Mouse (Mus musculus) MEL (cell line): Measurements from ENCODE around the gene Zhx3. TPM values are rescaled to one million over a fixed set of nuclear protein-coding genes. Genes with fewer than 3 reads are reported as not detected.

Experiments
- DNase-seq: peaks from one replicate; pipeline ENCODE4 v3.0.0; 2011; ENCODE audit warnings: low read depth, low spot score
- H3K27ac ChIP-seq: 2 replicates; pipeline ENCODE4 v1.5.1; 2012; ENCODE audit warnings: low read depth, mild to moderate bottlenecking, control low read depth, low read length, moderate library complexity; ENCODE audit not compliant: control insufficient read depth
- H3K27me3 ChIP-seq, 2 experiments: fragments of 150-350 bp in 1 of 2; sonication (generic) in 1 of 2; 2 replicates each; pipeline ENCODE4 v1.6.1; 2012; ENCODE audit warnings: low read length in 2 of 2, mild to moderate bottlenecking in 2 of 2, improper control_type of control experiment in 1 of 2, moderate library complexity in 1 of 2; ENCODE audit not compliant: insufficient read depth in 2 of 2, control insufficient read depth in 1 of 2
- H3K36me3 ChIP-seq, 2 experiments: 2 replicates each; pipeline ENCODE4 v1.6.1; 2012 to 2014; ENCODE audit warnings: low read length in 2 of 2, improper control_type of control experiment in 1 of 2, inconsistent platforms in 1 of 2, mild to moderate bottlenecking in 1 of 2; ENCODE audit not compliant: insufficient read depth in 2 of 2, control insufficient read depth in 1 of 2
- H3K4me1 ChIP-seq, 2 experiments: fragments of 150-350 bp in 1 of 2; sonication (generic) in 1 of 2; 2 replicates each; pipeline ENCODE4 v1.6.1; 2012; ENCODE audit warnings: low read length in 2 of 2, improper control_type of control experiment in 1 of 2, mild to moderate bottlenecking in 1 of 2; ENCODE audit not compliant: insufficient read depth in 2 of 2, control insufficient read depth in 1 of 2
- H3K4me3 ChIP-seq, 2 experiments: fragments of 150-350 bp in 1 of 2; sonication (generic) in 1 of 2; 2 replicates each; pipeline ENCODE4 v1.5.1; 2012; ENCODE audit warnings: low read depth in 2 of 2, low read length in 2 of 2, mild to moderate bottlenecking in 2 of 2, moderate library complexity in 2 of 2, control low read depth in 1 of 2, improper control_type of control experiment in 1 of 2; ENCODE audit not compliant: control insufficient read depth in 1 of 2, insufficient read depth in 1 of 2
- H3K79me2 ChIP-seq: 2 replicates; pipeline ENCODE4 v1.6.1; 2012; ENCODE audit warnings: mild to moderate bottlenecking, low read length, moderate library complexity; ENCODE audit not compliant: control insufficient read depth, poor library complexity, insufficient read depth
- H3K9ac ChIP-seq: 2 replicates; pipeline ENCODE4 v1.6.1; 2012; ENCODE audit warnings: low read depth, mild to moderate bottlenecking, control low read depth, low read length, moderate library complexity; ENCODE audit not compliant: control insufficient read depth, poor library complexity, severe bottlenecking
- H3K9me3 ChIP-seq: fragments of 150-350 bp; sonication (generic); replicated peaks from 2 replicates; pipeline ENCODE4 v1.6.1; 2012; ENCODE audit warnings: mild to moderate bottlenecking, low read length, improper control_type of control experiment, moderate library complexity; ENCODE audit not compliant: insufficient read depth
- EP300 ChIP-seq, 2 experiments: IDR thresholded peaks; 2 replicates each; pipeline ENCODE4 v1.6.1; 2011; ENCODE audit warnings: improper control_type of control experiment in 2 of 2, low read length in 2 of 2, low read depth in 1 of 2, mild to moderate bottlenecking in 1 of 2
- ETS1 ChIP-seq: IDR thresholded peaks from 2 replicates; pipeline ENCODE4 v1.6.1; 2012; ENCODE audit warnings: low read depth, mild to moderate bottlenecking, inconsistent platforms, low read length, improper control_type of control experiment, moderate library complexity
- GABPA ChIP-seq: IDR thresholded peaks from 2 replicates; pipeline ENCODE4 v1.6.1; 2012; ENCODE audit warnings: low read depth, mild to moderate bottlenecking, inconsistent platforms, low read length, improper control_type of control experiment, moderate library complexity
- GATA1 ChIP-seq: IDR thresholded peaks from 2 replicates; pipeline ENCODE4 v1.6.1; 2011; ENCODE audit warnings: low read depth, low read length, improper control_type of control experiment
- JUND ChIP-seq: IDR thresholded peaks from 2 replicates; pipeline ENCODE4 v1.6.1; 2011; ENCODE audit warnings: low read depth, mild to moderate bottlenecking, improper control_type of control experiment, low read length
- KAT2A ChIP-seq: conservative IDR thresholded peaks from 2 replicates; pipeline ENCODE4 v1.6.1; 2012; ENCODE audit warnings: low read depth, low read length, improper control_type of control experiment, inconsistent platforms
- MAZ ChIP-seq: IDR thresholded peaks from 2 replicates; pipeline ENCODE4 v1.6.1; 2012; ENCODE audit warnings: low read depth, mild to moderate bottlenecking, inconsistent platforms, low read length, improper control_type of control experiment
- POLR2A ChIP-seq, 2 experiments: IDR thresholded peaks; 2 replicates each; pipeline ENCODE4 v1.6.1; 2011 to 2012; ENCODE audit warnings: low read length in 2 of 2, mild to moderate bottlenecking in 2 of 2, control low read depth in 1 of 2, improper control_type of control experiment in 1 of 2, low read depth in 1 of 2, moderate library complexity in 1 of 2; ENCODE audit not compliant: control insufficient read depth in 1 of 2, insufficient read depth in 1 of 2, poor library complexity in 1 of 2
- SIN3A ChIP-seq: IDR thresholded peaks from 2 replicates; pipeline ENCODE4 v1.6.1; 2012; ENCODE audit warnings: low read length, improper control_type of control experiment, inconsistent platforms
- SMC3 ChIP-seq: IDR thresholded peaks from 2 replicates; pipeline ENCODE4 v1.6.1; 2011; ENCODE audit warnings: low read depth, low read length, improper control_type of control experiment
- TBP ChIP-seq: IDR thresholded peaks from 2 replicates; pipeline ENCODE4 v1.8.0; 2011; ENCODE audit warnings: low read depth, low read length, improper control_type of control experiment
- TCF12 ChIP-seq: IDR thresholded peaks from 2 replicates; pipeline ENCODE4 v1.6.1; 2014; ENCODE audit warnings: low read depth, mild to moderate bottlenecking, inconsistent platforms, low read length, improper control_type of control experiment, moderate library complexity
- UBTF ChIP-seq: IDR thresholded peaks from 2 replicates; pipeline ENCODE4 v1.6.1; 2012; ENCODE audit warnings: low read depth, mild to moderate bottlenecking, inconsistent platforms, low read length, improper control_type of control experiment, moderate library complexity, borderline replicate concordance; ENCODE audit not compliant: insufficient read depth
- ZC3H11A ChIP-seq: IDR thresholded peaks from 2 replicates; pipeline ENCODE4 v1.6.1; 2012; ENCODE audit warnings: low read depth, mild to moderate bottlenecking, inconsistent platforms, low read length, improper control_type of control experiment
- ZKSCAN1 ChIP-seq: IDR thresholded peaks from 2 replicates; pipeline ENCODE4 v1.6.1; 2012; ENCODE audit warnings: low read depth, mild to moderate bottlenecking, inconsistent platforms, low read length, improper control_type of control experiment, moderate library complexity
- ZMIZ1 ChIP-seq: IDR thresholded peaks from 2 replicates; pipeline ENCODE4 v1.6.1; 2012; ENCODE audit warnings: low read depth, mild to moderate bottlenecking, inconsistent platforms, low read length, improper control_type of control experiment, moderate library complexity
- polyA plus RNA-seq, 2 experiments: library from polyadenylated mRNA; stranded (reverse) in 1 of 2; unstranded in 1 of 2; fragments of >175 nt in 1 of 2; fragments of >200 nt in 1 of 2; gene quantifications; 2 replicates each; pipeline versions ENCODE4 v1.2.1 to v1.2.4; 2012; ENCODE audit warnings: low replicate concordance in 2 of 2, low read depth in 1 of 2; ENCODE audit not compliant: insufficient read length in 2 of 2, insufficient read depth in 1 of 2, missing spikeins in 1 of 2
- total RNA-seq: library from RNA; depleted of rRNA; stranded (reverse); fragments of 300-350 nt; gene quantifications from 2 replicates; pipeline ENCODE4 v1.2.3, GENCODE M21; 2012

Gene Zhx3
- total and polyA plus RNA-seq, 3 experiments, result 4.4 to 4.8 TPM; not detected in 1

DNA sequence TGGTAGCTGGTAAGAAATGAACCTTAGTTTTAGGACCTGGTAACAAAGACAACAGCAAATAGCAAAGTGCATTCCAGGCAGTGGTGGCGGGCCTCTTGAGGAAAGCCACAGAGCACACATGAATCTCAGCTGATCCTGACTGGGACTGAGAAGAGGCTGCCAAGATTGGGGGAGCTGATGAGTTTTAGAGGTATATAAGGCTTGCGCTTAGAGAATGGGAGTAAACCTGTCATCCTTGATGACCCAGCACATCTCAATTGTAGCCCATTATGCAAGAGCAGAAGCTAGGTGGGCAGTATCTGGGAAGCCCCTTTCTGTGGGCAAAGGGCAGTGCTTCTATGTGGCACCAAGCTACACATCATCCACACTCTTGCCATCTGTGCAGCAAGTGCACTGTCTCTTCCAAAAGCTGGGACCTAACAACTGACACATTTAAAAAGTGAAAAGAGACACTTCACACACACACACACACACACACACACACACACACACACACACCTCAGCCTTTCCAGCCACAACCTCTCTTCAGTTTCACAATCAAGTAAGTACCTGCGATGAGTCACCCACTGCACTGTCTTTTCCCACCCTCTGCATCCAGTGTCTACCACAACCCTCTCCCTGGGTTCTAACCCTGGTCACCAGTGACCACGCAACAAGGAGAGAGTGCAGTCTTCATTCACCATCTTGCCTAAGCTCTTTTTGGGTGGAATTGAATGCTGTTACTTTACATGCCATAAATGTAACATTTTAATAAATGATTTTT lies 149.0 kb downstream of the Zhx3 start:
- no peak for TF ChIP-seq TBP
- TF ChIP-seq GABPA, result no peak
- no peak for TF ChIP-seq JUND
- TF ChIP-seq ETS1, result no peak
- 0 out of 4 replicates have a peak, but pooled peaks of 1 of the 2 experiments have one; percentile 15 for TF ChIP-seq POLR2A (IDR thresholded peaks at IDR 0.05; ENCODE audit: control insufficient read depth in 1 of 2, insufficient read depth in 1 of 2, low read depth in 1 of 2, low read length in 2 of 2, poor library complexity in 1 of 2)
- Histone ChIP-seq H3K4me3 (no peak overlapping the region), H3K9me3 (no peaks in the 10 kb centered on the region), H3K36me3 (peaks cover 0 to 13% of the 10 kb centered on the region in 2 experiments; a peak in 2 of 4 replicates), H3K27me3 (no peaks in the 10 kb centered on the region), H3K9ac (no peak overlapping the region), H3K4me1 (no peaks in the 10 kb centered on the region), H3K79me2 (no peaks in the 10 kb centered on the region), H3K27ac (no peak overlapping the region)
- DNase-seq, result no peak

DNA sequence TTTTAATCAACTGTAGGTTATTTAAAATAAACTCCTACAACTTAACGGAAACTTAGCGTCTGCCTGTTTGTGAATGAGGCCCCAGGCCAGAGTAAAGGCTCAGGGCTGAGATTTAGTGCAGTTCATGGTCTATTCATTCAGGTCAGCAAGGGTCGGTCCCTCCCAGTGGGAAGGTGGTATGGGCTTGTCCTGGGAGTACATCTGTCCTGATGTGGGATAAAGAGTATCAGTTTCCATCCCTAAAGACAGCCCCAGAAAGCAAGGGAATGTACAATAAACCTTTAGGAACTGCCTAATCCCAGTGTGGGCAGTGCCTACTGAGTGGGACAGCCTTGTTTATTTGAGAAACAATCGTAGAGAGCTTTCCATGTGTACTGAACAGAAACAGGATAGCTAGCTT lies 150.1 kb downstream of the Zhx3 start:
- H3K4me3 ChIP-seq, result no peak overlapping the region
- no peaks in the 10 kb centered on the region for H3K79me2 ChIP-seq
- no peaks in the 10 kb centered on the region for H3K27me3 ChIP-seq
- TF ChIP-seq JUND, result no peak
- TF ChIP-seq GATA1, result no peak
- TF ChIP-seq ZKSCAN1, result no peak
- no peak for TF ChIP-seq SMC3
- no peak for TF ChIP-seq KAT2A
- no peak for TF ChIP-seq POLR2A (IDR thresholded peaks at IDR 0.05; ENCODE audit: control insufficient read depth in 1 of 2, insufficient read depth in 1 of 2, low read depth in 1 of 2, low read length in 2 of 2, poor library complexity in 1 of 2)
- TF ChIP-seq UBTF, result no peak
- TF ChIP-seq SIN3A, result no peak
- no peak for TF ChIP-seq TCF12
- no peak for TF ChIP-seq ZC3H11A
- TF ChIP-seq MAZ, result no peak
- no peak for TF ChIP-seq EP300 (IDR thresholded peaks at IDR 0.05; ENCODE audit: low read depth in 1 of 2, low read length in 2 of 2)
- no peak for TF ChIP-seq ZMIZ1
- TF ChIP-seq, all 39 proteins: peak for 0
- DNase-seq, result no peak
- Histone ChIP-seq H3K4me1 (no peaks in the 10 kb centered on the region), H3K36me3 (peaks cover 0 to 13% of the 10 kb centered on the region in 2 experiments; a peak in 2 of 4 replicates), H3K9me3 (no peaks in the 10 kb centered on the region), H3K9ac (no peak overlapping the region), H3K27ac (no peak overlapping the region)
